Mouse (Mus musculus): ENCODE measurements around the gene Ick. TPM values are rescaled to one million over a fixed set of nuclear protein-coding genes. Genes with fewer than 3 reads are reported as not detected.
"Not testable (repeated sequence)": the region's sequence is repeated elsewhere in the genome, so short reads cannot be mapped to it uniquely, and the experiment has no call there.

Gene Ick
- 25.3 and 25.6 TPM in 2 replicates for polyA plus RNA-seq (2015; fragmentation: Nextera tagmentation; extraction: Ambion mirVana)

- Histone ChIP-seq H3K4me2 (ENCODE audit: low read depth, low read length) (peak within 1 kb of the TSS; percentile 79), H3K9me3 (replicated peaks; ENCODE audit: control insufficient read depth, low read length) (no peaks in the 10 kb centered on the region), H3K4me1 (ENCODE audit: control insufficient read depth, insufficient read depth, low read length) (peaks cover 12% of the 10 kb centered on the region; the same call in 1 of the 2 replicates), H3K9ac (ENCODE audit: low read length) (peak within 1 kb of the TSS; percentile 94), H3K27ac (ENCODE audit: low read length) (peak within 1 kb of the TSS; percentile 98), H3K4me3 (replicated peaks; ENCODE audit: low read length) (peak within 1 kb of the TSS; percentile 96), H3K27me3 (ENCODE audit: control insufficient read depth, insufficient read depth, low read length) (no peaks in the 10 kb centered on the region), H3K36me3 (ENCODE audit: control insufficient read depth, insufficient read depth, low read length) (no peaks in the 10 kb centered on the region)
- ATAC-seq (ENCODE audit: insufficient read depth, low FRiP score) = peak; percentile 92
- WGBS = under 1% methylated on average over 20 of the region's 20 CpGs
Observed at GRCm38 (mm10) chr9:78108796-78109239, at the start of gene Ick, which contains the start of gene Fbxo9. Gene Ick (plus strand): TSS chr9:78109192. Gene Fbxo9 (minus strand): TSS chr9:78109065.

- H3K9ac ChIP-seq (ENCODE audit: low read length) = no peak overlapping the region
- 80% methylated on average over 16 of the region's 16 CpGs for WGBS
- no peak overlapping the region for H3K27ac ChIP-seq (ENCODE audit: low read length)
- ATAC-seq (ENCODE audit: insufficient read depth, low FRiP score) = no peak
- no peak overlapping the region for H3K4me3 ChIP-seq (replicated peaks; ENCODE audit: low read length)
- H3K9me3 ChIP-seq (replicated peaks; ENCODE audit: control insufficient read depth, low read length) = no peaks in the 10 kb centered on the region
- H3K4me1 ChIP-seq (ENCODE audit: control insufficient read depth, insufficient read depth, low read length) = no peaks in the 10 kb centered on the region
- no peaks in the 10 kb centered on the region for H3K36me3 ChIP-seq (ENCODE audit: control insufficient read depth, insufficient read depth, low read length)
- no peaks in the 10 kb centered on the region for H3K27me3 ChIP-seq (ENCODE audit: control insufficient read depth, insufficient read depth, low read length)
- no peak overlapping the region for H3K4me2 ChIP-seq (ENCODE audit: low read depth, low read length)
Observed at GRCm38 (mm10) chr9:78059525-78060120, 49.4 kb upstream of the Ick start.

GRCm38 (mm10) chr9:78062392-78062791 lies 46.6 kb upstream of the Ick start:
- WGBS = 84% methylated on average over 9 of the region's 9 CpGs
- Histone ChIP-seq H3K27me3 (ENCODE audit: control insufficient read depth, insufficient read depth, low read length) (no peaks in the 10 kb centered on the region), H3K9ac (ENCODE audit: low read length) (no peak overlapping the region), H3K4me1 (ENCODE audit: control insufficient read depth, insufficient read depth, low read length) (no peaks in the 10 kb centered on the region), H3K36me3 (ENCODE audit: control insufficient read depth, insufficient read depth, low read length) (no peaks in the 10 kb centered on the region), H3K4me3 (replicated peaks; ENCODE audit: low read length) (no peak overlapping the region), H3K9me3 (replicated peaks; ENCODE audit: control insufficient read depth, low read length) (no peaks in the 10 kb centered on the region), H3K4me2 (ENCODE audit: low read depth, low read length) (no peak overlapping the region), H3K27ac (ENCODE audit: low read length) (no peak overlapping the region)
- no peak for ATAC-seq (ENCODE audit: insufficient read depth, low FRiP score)

GRCm38 (mm10) chr9:78064121-78064520 lies 44.9 kb upstream of the Ick start:
- 0 out of 2 replicates have a peak, but pooled peaks have one; percentile 29 for ATAC-seq (ENCODE audit: insufficient read depth, low FRiP score)
- Histone ChIP-seq H3K36me3 (ENCODE audit: control insufficient read depth, insufficient read depth, low read length) (no peaks in the 10 kb centered on the region), H3K9me3 (replicated peaks; ENCODE audit: control insufficient read depth, low read length) (no peaks in the 10 kb centered on the region), H3K9ac (ENCODE audit: low read length) (no peak overlapping the region), H3K4me3 (replicated peaks; ENCODE audit: low read length) (no peak overlapping the region), H3K27ac (ENCODE audit: low read length) (no peak overlapping the region), H3K4me1 (ENCODE audit: control insufficient read depth, insufficient read depth, low read length) (no peaks in the 10 kb centered on the region), H3K27me3 (ENCODE audit: control insufficient read depth, insufficient read depth, low read length) (no peaks in the 10 kb centered on the region), H3K4me2 (ENCODE audit: low read depth, low read length) (no peak overlapping the region)
- 38% methylated on average over 10 of the region's 10 CpGs for WGBS

- Histone ChIP-seq H3K4me3 (replicated peaks; ENCODE audit: low read length) (no peak overlapping the region), H3K9me3 (replicated peaks; ENCODE audit: control insufficient read depth, low read length) (no peaks in the 10 kb centered on the region), H3K27ac (ENCODE audit: low read length) (no peak overlapping the region), H3K4me2 (ENCODE audit: low read depth, low read length) (no peak overlapping the region), H3K36me3 (ENCODE audit: control insufficient read depth, insufficient read depth, low read length) (no peaks in the 10 kb centered on the region), H3K4me1 (ENCODE audit: control insufficient read depth, insufficient read depth, low read length) (no peaks in the 10 kb centered on the region), H3K27me3 (ENCODE audit: control insufficient read depth, insufficient read depth, low read length) (no peaks in the 10 kb centered on the region), H3K9ac (ENCODE audit: low read length) (no peak overlapping the region)
- ATAC-seq (ENCODE audit: insufficient read depth, low FRiP score) = no peak
- WGBS = 66% methylated on average over 5 of the region's 5 CpGs
Observed at GRCm38 (mm10) chr9:78070496-78070895, 38.5 kb upstream of the Ick start.

- ATAC-seq (ENCODE audit: insufficient read depth, low FRiP score) = no peak
- no peaks in the 10 kb centered on the region for H3K9me3 ChIP-seq (replicated peaks; ENCODE audit: control insufficient read depth, low read length)
- H3K4me1 ChIP-seq (ENCODE audit: control insufficient read depth, insufficient read depth, low read length) = no peaks in the 10 kb centered on the region
- H3K36me3 ChIP-seq (ENCODE audit: control insufficient read depth, insufficient read depth, low read length) = no peaks in the 10 kb centered on the region
- no peak overlapping the region for H3K4me3 ChIP-seq (replicated peaks; ENCODE audit: low read length)
- no peak overlapping the region for H3K9ac ChIP-seq (ENCODE audit: low read length)
- H3K4me2 ChIP-seq (ENCODE audit: low read depth, low read length) = no peak overlapping the region
- WGBS = 83% methylated on average over 4 of the region's 4 CpGs
- H3K27me3 ChIP-seq (ENCODE audit: control insufficient read depth, insufficient read depth, low read length) = no peaks in the 10 kb centered on the region
- no peak overlapping the region for H3K27ac ChIP-seq (ENCODE audit: low read length)
Observed at GRCm38 (mm10) chr9:78071626-78072025, 37.4 kb upstream of the Ick start.

GRCm38 (mm10) chr9:78073291-78073690 lies 35.7 kb upstream of the Ick start:
- 90% methylated on average over 3 of the region's 3 CpGs for WGBS
- H3K4me2 ChIP-seq (ENCODE audit: low read depth, low read length); H3K9ac ChIP-seq (ENCODE audit: low read length); H3K9me3 ChIP-seq (replicated peaks; ENCODE audit: control insufficient read depth, low read length); ATAC-seq (ENCODE audit: insufficient read depth, low FRiP score); H3K27me3 ChIP-seq (ENCODE audit: control insufficient read depth, insufficient read depth, low read length); H3K36me3 ChIP-seq (ENCODE audit: control insufficient read depth, insufficient read depth, low read length); H3K4me3 ChIP-seq (replicated peaks; ENCODE audit: low read length); H3K27ac ChIP-seq (ENCODE audit: low read length); H3K4me1 ChIP-seq (ENCODE audit: control insufficient read depth, insufficient read depth, low read length): not testable (repeated sequence)

- no peak overlapping the region for H3K4me3 ChIP-seq (replicated peaks; ENCODE audit: low read length)
- H3K4me2 ChIP-seq (ENCODE audit: low read depth, low read length) = no peak overlapping the region
- no peak for ATAC-seq (ENCODE audit: insufficient read depth, low FRiP score)
- no peak overlapping the region for H3K9ac ChIP-seq (ENCODE audit: low read length)
- H3K4me1 ChIP-seq (ENCODE audit: control insufficient read depth, insufficient read depth, low read length) = no peaks in the 10 kb centered on the region
- no peak overlapping the region for H3K27ac ChIP-seq (ENCODE audit: low read length)
- H3K36me3 ChIP-seq (ENCODE audit: control insufficient read depth, insufficient read depth, low read length) = no peaks in the 10 kb centered on the region
- no peaks in the 10 kb centered on the region for H3K9me3 ChIP-seq (replicated peaks; ENCODE audit: control insufficient read depth, low read length)
- WGBS = 73% methylated on average over 13 of the region's 13 CpGs
- no peaks in the 10 kb centered on the region for H3K27me3 ChIP-seq (ENCODE audit: control insufficient read depth, insufficient read depth, low read length)
Observed at GRCm38 (mm10) chr9:78073713-78074340, 35.2 kb upstream of the Ick start.

- Histone ChIP-seq H3K36me3 (ENCODE audit: control insufficient read depth, insufficient read depth, low read length) (no peaks in the 10 kb centered on the region), H3K4me1 (ENCODE audit: control insufficient read depth, insufficient read depth, low read length) (no peaks in the 10 kb centered on the region), H3K4me3 (replicated peaks; ENCODE audit: low read length) (no peak overlapping the region), H3K9me3 (replicated peaks; ENCODE audit: control insufficient read depth, low read length) (no peaks in the 10 kb centered on the region), H3K27ac (ENCODE audit: low read length) (no peak overlapping the region), H3K4me2 (ENCODE audit: low read depth, low read length) (no peak overlapping the region), H3K9ac (ENCODE audit: low read length) (no peak overlapping the region), H3K27me3 (ENCODE audit: control insufficient read depth, insufficient read depth, low read length) (no peaks in the 10 kb centered on the region)
- 90% methylated on average over 3 of the region's 3 CpGs for WGBS
- ATAC-seq (ENCODE audit: insufficient read depth, low FRiP score) = no peak
Observed at GRCm38 (mm10) chr9:78075256-78075655, 33.7 kb upstream of the Ick start.
